Mouse (Mus musculus): ENCODE data around the gene Tshb. TPM values are rescaled to one million over a fixed set of nuclear protein-coding genes. Genes with fewer than 3 reads are reported as not detected.

Gene Tshb
- polyA plus RNA-seq, 1 experiment from 2014 or later: 0.24 TPM

DNA sequence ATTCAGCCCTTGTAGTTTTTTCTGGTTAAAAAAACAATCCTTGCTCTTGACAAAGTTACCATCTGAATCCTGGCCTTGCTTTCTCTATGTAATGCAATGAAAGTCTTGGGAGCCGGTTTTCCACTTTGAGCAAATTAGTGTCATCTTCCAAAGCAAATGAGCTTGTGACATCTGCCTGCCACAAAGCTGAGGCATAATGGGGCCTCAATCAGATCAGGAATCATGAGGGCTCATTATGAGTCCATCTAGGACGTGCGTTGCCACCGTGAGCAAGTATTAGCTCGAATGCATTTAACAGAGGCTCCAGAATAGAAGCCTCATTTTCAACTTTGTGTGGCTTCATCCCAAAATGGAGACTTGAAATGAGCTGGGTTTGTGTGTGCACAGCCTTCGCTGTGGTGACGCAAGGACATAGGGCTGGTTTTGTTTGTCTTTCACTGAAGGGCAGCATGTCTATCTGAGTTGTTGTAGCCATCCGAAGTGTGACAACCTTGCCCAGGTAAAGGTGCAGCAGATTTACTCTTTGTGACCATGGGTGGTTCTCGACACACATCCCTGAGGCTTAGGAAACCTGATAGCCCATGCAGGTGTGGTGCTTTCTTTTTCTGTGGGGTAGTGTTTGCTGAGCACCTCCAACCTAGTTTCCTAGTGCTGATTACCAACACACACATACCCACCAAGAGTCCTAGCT lies 38.6 kb downstream of the Tshb start:
- no peaks in the 10 kb centered on the region for H3K36me3 ChIP-seq (ENCODE audit: control insufficient read depth, insufficient read depth, low read length)
- H3K9ac ChIP-seq (ENCODE audit: low read length): no peak overlapping the region

DNA sequence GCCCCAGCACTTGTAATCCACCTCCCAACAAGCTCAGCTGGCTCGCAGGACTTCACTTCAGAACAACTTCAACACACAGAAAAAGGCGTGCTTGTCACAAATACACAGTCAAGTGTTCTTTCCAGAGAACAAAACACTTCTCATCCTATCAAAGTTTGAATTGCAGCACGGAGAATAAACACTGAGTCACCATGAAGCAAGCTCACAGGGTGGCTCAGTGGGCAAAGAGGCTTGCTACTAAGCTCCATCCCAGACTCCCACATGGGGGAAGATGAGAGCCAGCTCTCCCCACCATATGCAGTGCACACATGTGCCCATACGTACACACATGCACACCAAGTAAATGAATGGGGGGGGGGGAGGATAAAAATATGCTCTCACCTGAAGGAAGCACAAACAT lies 39.3 kb downstream of the Tshb start:
- Histone ChIP-seq H3K4me1 (replicated peaks; ENCODE audit: control insufficient read depth, insufficient read depth, low read length) (peaks cover 20% of the 10 kb centered on the region), H3K9ac (ENCODE audit: low read length) (no peak overlapping the region), H3K36me3 (ENCODE audit: control insufficient read depth, insufficient read depth, low read length) (no peaks in the 10 kb centered on the region), H3K4me3 (ENCODE audit: low read length) (no peak overlapping the region), H3K4me2 (ENCODE audit: low read depth, low read length) (no peak overlapping the region), H3K27ac (ENCODE audit: low read length) (peak overlapping the region; percentile 79), H3K27me3 (ENCODE audit: control insufficient read depth, insufficient read depth, low read depth, low read length) (no peaks in the 10 kb centered on the region), H3K9me3 (ENCODE audit: control insufficient read depth, low read length) (no peaks in the 10 kb centered on the region)
- ATAC-seq (ENCODE audit: low read depth): peak; percentile 81
- WGBS: 46% methylated on average over 4 of the region's 4 CpGs

More for the DNA sequence above, 38.6 kb downstream of the Tshb start:
- Histone ChIP-seq H3K27me3 (ENCODE audit: control insufficient read depth, insufficient read depth, low read depth, low read length) (no peaks in the 10 kb centered on the region), H3K4me2 (ENCODE audit: low read depth, low read length) (no peak overlapping the region), H3K9me3 (ENCODE audit: control insufficient read depth, low read length) (no peaks in the 10 kb centered on the region), H3K27ac (ENCODE audit: low read length) (peak overlapping the region; percentile 79), H3K4me3 (ENCODE audit: low read length) (no peak overlapping the region), H3K4me1 (replicated peaks; ENCODE audit: control insufficient read depth, insufficient read depth, low read length) (peaks cover 19% of the 10 kb centered on the region)
- ATAC-seq (ENCODE audit: low read depth): no peak
- 81% methylated on average over 9 of the region's 9 CpGs for WGBS

DNA sequence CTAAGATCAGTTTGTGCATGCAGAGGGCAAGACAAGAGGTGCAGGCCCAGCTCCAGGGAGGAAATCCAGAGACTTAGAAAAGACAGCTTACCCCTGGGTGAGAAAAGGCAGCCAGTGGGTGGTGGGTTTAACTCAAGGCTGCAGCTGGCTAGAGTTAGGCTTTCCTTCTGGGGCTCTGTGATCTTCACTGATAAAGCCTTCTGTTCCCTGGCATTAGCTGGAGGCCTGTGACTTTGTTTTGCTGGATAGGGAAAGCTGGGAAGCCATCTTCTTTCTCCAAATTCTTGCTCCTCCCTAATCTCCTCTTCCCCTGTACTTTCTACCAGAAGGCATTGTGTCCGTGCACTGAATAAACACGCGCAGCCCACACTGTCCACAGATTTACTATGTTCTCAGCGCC lies 39.8 kb downstream of the Tshb start:
- 49% methylated on average over 4 of the region's 4 CpGs for WGBS
- H3K9me3 ChIP-seq (ENCODE audit: control insufficient read depth, low read length): no peaks in the 10 kb centered on the region
- no peaks in the 10 kb centered on the region for H3K27me3 ChIP-seq (ENCODE audit: control insufficient read depth, insufficient read depth, low read depth, low read length)
- peaks cover 25% of the 10 kb centered on the region for H3K4me1 ChIP-seq (replicated peaks; ENCODE audit: control insufficient read depth, insufficient read depth, low read length)
- H3K4me2 ChIP-seq (ENCODE audit: low read depth, low read length): no peak overlapping the region
- H3K9ac ChIP-seq (ENCODE audit: low read length): no peak overlapping the region
- H3K27ac ChIP-seq (ENCODE audit: low read length): peak overlapping the region; percentile 79
- ATAC-seq (ENCODE audit: low read depth): no peak
- H3K4me3 ChIP-seq (ENCODE audit: low read length): no peak overlapping the region
- no peaks in the 10 kb centered on the region for H3K36me3 ChIP-seq (ENCODE audit: control insufficient read depth, insufficient read depth, low read length)

DNA sequence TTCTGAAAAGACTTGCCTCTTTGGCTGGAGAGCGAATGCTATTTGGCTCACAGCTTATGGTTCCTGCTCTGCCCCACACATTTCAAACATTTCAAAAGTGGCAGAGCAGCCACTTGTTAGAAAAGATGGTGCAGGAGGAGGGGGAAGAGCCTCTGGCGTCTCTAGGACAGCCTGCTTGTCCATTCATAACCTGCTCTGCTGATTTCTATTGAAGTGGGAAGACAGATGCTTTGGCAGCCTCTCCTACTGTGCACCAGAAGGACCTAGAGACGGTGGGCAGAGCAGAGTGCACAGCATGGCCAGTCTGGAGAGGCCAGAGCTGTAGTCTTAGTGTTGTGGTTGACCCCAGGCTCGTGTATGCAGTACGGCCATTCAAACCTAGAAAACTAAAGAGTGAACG lies 43.6 kb downstream of the Tshb start:
- H3K27me3 ChIP-seq (ENCODE audit: control insufficient read depth, insufficient read depth, low read depth, low read length): no peaks in the 10 kb centered on the region
- no peak for ATAC-seq (ENCODE audit: low read depth)
- H3K9me3 ChIP-seq (ENCODE audit: control insufficient read depth, low read length): no peaks in the 10 kb centered on the region
- H3K36me3 ChIP-seq (ENCODE audit: control insufficient read depth, insufficient read depth, low read length): no peaks in the 10 kb centered on the region
- peaks cover 34% of the 10 kb centered on the region for H3K4me1 ChIP-seq (replicated peaks; ENCODE audit: control insufficient read depth, insufficient read depth, low read length)
- no peak overlapping the region for H3K4me2 ChIP-seq (ENCODE audit: low read depth, low read length)
- 70% methylated on average over 6 of the region's 6 CpGs for WGBS
- peak overlapping the region; percentile 56 for H3K27ac ChIP-seq (ENCODE audit: low read length)
- no peak overlapping the region for H3K9ac ChIP-seq (ENCODE audit: low read length)
- no peak overlapping the region for H3K4me3 ChIP-seq (ENCODE audit: low read length)

DNA sequence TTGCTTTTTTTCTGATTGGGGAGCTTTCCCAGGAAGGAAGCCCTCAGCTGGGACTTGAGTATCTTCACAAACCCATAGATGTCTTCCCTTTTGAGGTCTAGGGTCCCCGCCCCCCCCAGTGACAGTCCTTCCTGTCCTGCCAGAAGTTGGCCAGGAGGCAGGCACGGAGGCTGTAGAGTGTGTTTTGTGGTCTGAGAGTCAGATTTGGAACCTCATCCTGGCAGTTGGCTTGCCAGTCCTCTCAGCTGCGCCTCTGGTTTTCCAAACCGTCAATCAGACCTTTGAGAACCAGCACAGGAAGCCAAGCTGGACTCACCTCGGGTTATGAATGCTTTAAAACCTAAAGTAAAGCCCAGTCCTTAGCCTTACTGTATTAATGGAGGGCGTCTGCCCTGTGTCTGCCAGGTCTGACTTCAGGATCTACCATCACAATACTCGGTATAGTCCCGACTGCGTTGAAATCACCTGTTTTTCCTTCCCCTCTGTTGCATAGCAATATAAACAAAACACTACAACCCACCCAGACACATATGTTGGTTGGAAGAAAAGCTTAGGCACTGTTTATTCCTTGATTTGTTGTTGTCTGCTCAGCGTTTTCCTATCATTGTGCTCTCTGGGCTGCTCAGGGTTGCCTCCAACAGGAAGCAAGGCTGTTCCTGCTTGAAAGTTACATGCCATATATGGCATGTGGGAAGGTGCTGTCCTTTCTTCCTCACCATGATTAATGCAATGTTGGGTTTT lies 44.2 kb downstream of the Tshb start:
- H3K4me3 ChIP-seq (ENCODE audit: low read length): no peak overlapping the region
- H3K27ac ChIP-seq (ENCODE audit: low read length): peak overlapping the region; percentile 86
- peaks cover 30% of the 10 kb centered on the region for H3K4me1 ChIP-seq (replicated peaks; ENCODE audit: control insufficient read depth, insufficient read depth, low read length)
- no peaks in the 10 kb centered on the region for H3K9me3 ChIP-seq (ENCODE audit: control insufficient read depth, low read length)
- no peak overlapping the region for H3K9ac ChIP-seq (ENCODE audit: low read length)
- H3K36me3 ChIP-seq (ENCODE audit: control insufficient read depth, insufficient read depth, low read length): no peaks in the 10 kb centered on the region
- H3K4me2 ChIP-seq (ENCODE audit: low read depth, low read length): peak overlapping the region; percentile 25; the same call in 1 of the 2 replicates
- no peaks in the 10 kb centered on the region for H3K27me3 ChIP-seq (ENCODE audit: control insufficient read depth, insufficient read depth, low read depth, low read length)
- peak; percentile 24; the same call in 1 of the 2 replicates for ATAC-seq (ENCODE audit: low read depth)
- WGBS: 57% methylated on average over 10 of the region's 10 CpGs

DNA sequence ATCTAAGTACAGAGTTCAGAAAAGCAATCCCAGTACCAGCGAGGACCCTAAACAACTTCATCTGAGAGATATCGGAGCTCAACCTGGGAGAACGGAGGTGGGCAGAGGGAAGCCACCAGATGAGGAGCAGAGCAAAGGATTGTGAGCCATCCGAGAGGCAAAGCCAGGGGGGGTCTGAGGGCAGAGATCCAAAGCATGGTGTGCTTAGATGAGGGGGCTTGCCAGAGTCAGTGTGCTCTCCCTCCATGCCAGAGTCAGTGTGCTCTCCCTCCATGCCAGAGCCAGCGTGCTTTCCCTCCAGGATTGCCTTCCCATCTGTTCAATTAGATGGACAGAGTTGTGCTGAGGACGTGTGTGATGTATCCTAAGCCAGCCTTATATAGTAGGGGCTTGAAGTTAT lies 45.4 kb downstream of the Tshb start:
- 73% methylated on average over 6 of the region's 6 CpGs for WGBS
- H3K27ac ChIP-seq (ENCODE audit: low read length): no peak overlapping the region
- no peak overlapping the region for H3K4me3 ChIP-seq (ENCODE audit: low read length)
- H3K4me2 ChIP-seq (ENCODE audit: low read depth, low read length): no peak overlapping the region
- H3K9ac ChIP-seq (ENCODE audit: low read length): peak overlapping the region; percentile 9; the same call in 1 of the 2 replicates
- H3K4me1 ChIP-seq (replicated peaks; ENCODE audit: control insufficient read depth, insufficient read depth, low read length): peaks cover 27% of the 10 kb centered on the region
- no peaks in the 10 kb centered on the region for H3K9me3 ChIP-seq (ENCODE audit: control insufficient read depth, low read length)
- no peaks in the 10 kb centered on the region for H3K27me3 ChIP-seq (ENCODE audit: control insufficient read depth, insufficient read depth, low read depth, low read length)
- no peaks in the 10 kb centered on the region for H3K36me3 ChIP-seq (ENCODE audit: control insufficient read depth, insufficient read depth, low read length)
- ATAC-seq (ENCODE audit: low read depth): no peak

DNA sequence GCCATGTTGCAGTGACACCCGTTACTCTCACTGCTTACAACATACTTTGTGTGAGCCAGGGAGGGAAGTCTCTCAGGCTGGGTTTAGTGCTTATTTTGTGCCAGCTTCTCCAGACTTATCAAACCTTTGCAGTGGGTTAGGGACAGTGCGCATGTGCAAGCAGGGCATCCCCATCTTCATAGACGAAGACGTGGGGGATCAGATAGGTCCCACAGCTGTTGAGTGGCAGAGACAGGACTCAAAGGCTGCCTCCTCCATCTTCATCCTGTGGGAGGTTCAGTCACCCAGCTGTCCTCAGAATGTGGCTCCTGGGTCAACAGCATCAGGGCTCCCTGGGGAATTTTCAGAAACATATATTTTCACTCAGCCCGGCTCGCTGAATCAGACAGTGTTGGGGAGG lies 46.1 kb downstream of the Tshb start:
- peaks cover 27% of the 10 kb centered on the region for H3K4me1 ChIP-seq (replicated peaks; ENCODE audit: control insufficient read depth, insufficient read depth, low read length)
- no peaks in the 10 kb centered on the region for H3K27me3 ChIP-seq (ENCODE audit: control insufficient read depth, insufficient read depth, low read depth, low read length)
- H3K4me3 ChIP-seq (ENCODE audit: low read length): no peak overlapping the region
- 69% methylated on average over 6 of the region's 6 CpGs for WGBS
- no peak for ATAC-seq (ENCODE audit: low read depth)
- no peak overlapping the region; the same call in 1 of the 2 replicates for H3K9ac ChIP-seq (ENCODE audit: low read length)
- no peaks in the 10 kb centered on the region for H3K9me3 ChIP-seq (ENCODE audit: control insufficient read depth, low read length)
- peak overlapping the region; percentile 96; the same call in 1 of the 2 replicates for H3K4me2 ChIP-seq (ENCODE audit: low read depth, low read length)
- no peaks in the 10 kb centered on the region for H3K36me3 ChIP-seq (ENCODE audit: control insufficient read depth, insufficient read depth, low read length)
- H3K27ac ChIP-seq (ENCODE audit: low read length): 0 out of 2 replicates have a peak overlapping the region, but pooled peaks have one; percentile 6

DNA sequence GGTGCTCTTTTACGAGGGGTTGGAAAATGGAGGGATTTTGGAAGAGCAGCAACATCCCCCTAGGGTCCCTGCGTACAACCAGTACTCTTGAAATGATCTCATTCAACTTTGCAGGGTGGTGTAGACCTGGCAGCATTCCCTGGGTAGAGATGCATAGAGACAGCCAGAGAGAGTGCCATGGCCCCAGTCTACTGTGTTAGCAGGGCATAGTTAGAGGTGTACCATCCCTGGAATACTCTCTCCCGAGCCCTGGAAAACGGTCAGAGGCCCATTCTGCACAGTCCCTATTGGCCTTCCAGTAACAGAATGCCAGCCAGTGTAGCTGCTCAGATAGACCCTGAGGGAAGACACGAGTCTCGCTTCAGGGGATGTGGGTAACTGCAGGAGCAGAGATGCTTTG lies 46.9 kb downstream of the Tshb start:
- Histone ChIP-seq H3K27me3 (ENCODE audit: control insufficient read depth, insufficient read depth, low read depth, low read length) (no peaks in the 10 kb centered on the region), H3K9me3 (ENCODE audit: control insufficient read depth, low read length) (no peaks in the 10 kb centered on the region), H3K9ac (ENCODE audit: low read length) (peak overlapping the region; percentile 79), H3K36me3 (ENCODE audit: control insufficient read depth, insufficient read depth, low read length) (no peaks in the 10 kb centered on the region), H3K4me3 (ENCODE audit: low read length) (peak overlapping the region; percentile 80), H3K4me2 (ENCODE audit: low read depth, low read length) (peak overlapping the region; percentile 96), H3K27ac (ENCODE audit: low read length) (no peak overlapping the region), H3K4me1 (replicated peaks; ENCODE audit: control insufficient read depth, insufficient read depth, low read length) (peaks cover 27% of the 10 kb centered on the region)
- WGBS: 60% methylated on average over 6 of the region's 6 CpGs
- ATAC-seq (ENCODE audit: low read depth): no peak

DNA sequence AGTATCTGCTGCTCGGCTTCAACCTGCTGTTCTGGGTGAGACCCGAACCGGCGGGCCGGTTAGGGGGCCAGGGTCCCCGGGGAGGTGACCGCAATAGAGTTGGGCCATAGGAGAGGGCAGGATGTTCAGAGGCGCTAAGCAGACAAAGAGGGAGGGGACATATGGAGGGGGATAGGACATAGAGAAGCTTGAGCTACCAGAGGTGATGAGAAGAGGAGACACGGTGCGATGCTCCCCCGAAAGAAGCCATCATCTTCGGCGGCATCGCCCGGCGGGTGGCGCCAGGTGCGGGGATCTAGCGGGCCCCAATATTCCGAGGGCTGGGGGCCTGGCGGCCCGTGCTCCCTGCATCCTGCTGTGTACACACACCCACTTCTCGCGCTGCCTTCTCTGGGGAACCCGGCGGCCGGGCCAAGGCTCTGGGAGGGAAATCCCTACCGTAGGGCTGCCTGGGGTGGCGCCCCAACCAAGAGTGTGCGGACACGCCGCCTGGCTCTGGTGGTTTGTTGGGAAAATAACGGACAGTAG lies 47.4 kb downstream of the Tshb start:
- Histone ChIP-seq H3K36me3 (ENCODE audit: control insufficient read depth, insufficient read depth, low read length) (no peaks in the 10 kb centered on the region), H3K9me3 (ENCODE audit: control insufficient read depth, low read length) (no peaks in the 10 kb centered on the region), H3K27me3 (ENCODE audit: control insufficient read depth, insufficient read depth, low read depth, low read length) (no peaks in the 10 kb centered on the region), H3K4me1 (replicated peaks; ENCODE audit: control insufficient read depth, insufficient read depth, low read length) (peaks cover 27% of the 10 kb centered on the region), H3K4me3 (ENCODE audit: low read length) (peak overlapping the region; percentile 80), H3K4me2 (ENCODE audit: low read depth, low read length) (peak overlapping the region; percentile 96), H3K9ac (ENCODE audit: low read length) (peak overlapping the region; percentile 79), H3K27ac (ENCODE audit: low read length) (peak overlapping the region; percentile 61; the same call in 1 of the 2 replicates)
- peak; percentile 65 for ATAC-seq (ENCODE audit: low read depth)
- 1% methylated on average over 33 of the region's 33 CpGs for WGBS

Data from lung, embryonic 16.5 days (tissue).